Mouse (Mus musculus) CH12.LX (cell line): Measurements from ENCODE around the gene March4. TPM values are rescaled to one million over a fixed set of nuclear protein-coding genes. Genes with fewer than 3 reads are reported as not detected.

ENCODE experiments used
- polyA plus RNA-seq: library from polyadenylated mRNA; unstranded; fragments of >175 nt; gene quantifications from 2 replicates; pipeline ENCODE4 v1.2.1, GENCODE M21; 2012; ENCODE audit warnings: low read depth; ENCODE audit not compliant: insufficient read length
- total RNA-seq, 2 experiments: library from RNA; depleted of rRNA; stranded (reverse); fragments of 300-350 nt in 1 of 2; fragments of >200 nt in 1 of 2; gene quantifications; 2 replicates each; pipeline ENCODE4 v1.2.3; 2012 to 2014

March4 gene
- total and polyA plus RNA-seq, 3 experiments = 0.04 TPM; not detected in 2

Other genes starting within 250 kb of the March4 start
- 53.4 and 58.6 TPM in 2 replicates for gene Xrcc5, start 229.5 kb downstream of the March4 start, total RNA-seq (2012; rRNA removed)
- 83.5 and 93.1 TPM in 2 replicates for gene Xrcc5, start 229.5 kb downstream of the March4 start, total RNA-seq (2014; rRNA removed)
- gene Xrcc5, start 229.5 kb downstream of the March4 start, polyA plus RNA-seq = 60.3 and 62.6 TPM in 2 replicates
- gene Smarcal1, start 46.3 kb upstream of the March4 start, total RNA-seq (2012; rRNA removed) = 43.1 and 54.2 TPM in 2 replicates
- gene Smarcal1, start 46.3 kb upstream of the March4 start, total RNA-seq (2014; rRNA removed) = 25.2 and 27.3 TPM in 2 replicates
- gene Smarcal1, start 46.3 kb upstream of the March4 start, polyA plus RNA-seq = 34.9 and 36.5 TPM in 2 replicates
- gene Ankar, start 163.6 kb upstream of the March4 start, total RNA-seq (2012; rRNA removed) = not detected in 2 replicates
- not detected in 2 replicates for gene Ankar, start 163.6 kb upstream of the March4 start, total RNA-seq (2014; rRNA removed)
- gene Ankar, start 163.6 kb upstream of the March4 start, polyA plus RNA-seq = not detected in 2 replicates
- gene Rpl37a, start 174.4 kb upstream of the March4 start, total RNA-seq (2012; rRNA removed) = 2,433 and 2,459 TPM in 2 replicates
- gene Rpl37a, start 174.4 kb upstream of the March4 start, total RNA-seq (2014; rRNA removed) = 1,302 and 1,462 TPM in 2 replicates
- gene Rpl37a, start 174.4 kb upstream of the March4 start, polyA plus RNA-seq = 1,181 and 1,419 TPM in 2 replicates